Mouse (Mus musculus) liver, adult (tissue): ENCODE data around the gene Mmp24.
"Not testable (repeated sequence)": the region's sequence is repeated elsewhere in the genome, so short reads cannot be mapped to it uniquely, and the experiment has no call there.

Experiments
- GATA4 ChIP-seq: IDR thresholded peaks from 2 replicates; pipeline ENCODE4 v1.6.1; 2014; ENCODE audit warnings: mild to moderate bottlenecking, low read length; ENCODE audit not compliant: insufficient replicate concordance

The Mmp24 gene

DNA sequence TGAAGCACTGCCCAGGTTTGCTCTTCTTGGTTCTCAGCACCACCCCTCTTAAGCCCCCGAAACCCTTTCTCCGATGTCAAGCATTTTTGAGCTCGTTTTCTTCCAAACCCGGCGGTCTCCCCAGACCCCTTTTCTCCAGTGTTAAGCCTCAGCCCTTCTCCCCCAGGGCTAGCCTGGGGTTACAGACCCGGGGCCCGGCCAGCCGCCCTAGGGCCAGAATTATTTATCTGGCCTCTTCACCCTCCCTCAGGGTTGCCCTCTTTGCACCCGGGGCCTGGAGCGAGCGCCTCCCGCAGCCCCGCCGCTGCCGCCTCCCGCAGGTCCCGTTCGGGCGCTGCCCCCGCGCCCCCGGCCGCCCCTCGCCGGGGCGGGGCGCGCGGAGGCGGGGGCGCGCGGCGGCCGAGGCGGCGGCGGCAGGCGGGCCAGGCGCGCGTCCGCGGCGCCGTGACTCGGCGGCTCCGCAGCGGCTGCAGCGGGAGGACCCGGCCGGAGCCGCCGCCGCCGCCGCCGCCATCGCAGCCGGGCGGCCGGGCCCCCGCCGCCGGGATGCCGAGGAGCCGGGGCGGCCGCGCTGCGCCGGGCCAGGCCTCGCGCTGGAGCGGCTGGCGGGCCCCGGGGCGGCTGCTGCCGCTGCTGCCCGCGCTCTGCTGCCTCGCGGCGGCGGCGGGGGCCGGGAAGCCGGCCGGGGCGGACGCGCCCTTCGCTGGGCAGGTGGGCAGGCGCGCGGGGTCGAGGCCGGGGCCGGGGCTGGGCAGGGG, at the start of gene Mmp24:
Gene Mmp24 (plus strand): TSS at position 416 of the 758 bp plus-strand sequence.
- TF ChIP-seq GATA4 = no peak

GRCm38 (mm10) chr2:155726302-155726701, 48.8 kb upstream of the Mmp24 start:
- TF ChIP-seq GATA4 = no peak

GRCm38 (mm10) chr2:155727764-155728395, 47.3 kb upstream of the Mmp24 start:
- no peak for TF ChIP-seq GATA4

GRCm38 (mm10) chr2:155728742-155729141, 46.4 kb upstream of the Mmp24 start:
- no peak for TF ChIP-seq GATA4

- no peak for TF ChIP-seq GATA4
Measured at GRCm38 (mm10) chr2:155729158-155729645, 45.9 kb upstream of the Mmp24 start, which contains the start of gene Edem2. TSS of gene Edem2 (minus strand) at chr2:155729475.

DNA sequence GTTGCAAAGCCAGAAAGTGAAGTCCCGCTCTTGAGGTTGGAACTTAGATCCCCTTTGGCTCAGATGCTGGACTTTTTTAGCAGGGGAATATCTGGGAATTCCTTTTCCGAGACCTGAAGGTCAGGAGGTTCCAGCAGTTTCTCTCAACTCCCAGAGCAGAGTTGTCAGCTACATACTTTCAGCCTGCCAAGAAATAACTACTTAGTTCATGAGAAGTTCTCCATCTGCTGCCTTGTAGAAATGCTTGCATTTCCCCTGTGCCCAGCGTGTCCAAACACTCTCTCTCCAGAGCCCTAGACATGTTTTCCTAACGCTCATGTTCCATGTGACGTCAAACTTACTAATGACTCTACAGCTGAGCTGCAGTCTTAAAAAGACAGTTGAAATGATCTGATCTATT, 40.1 kb upstream of the Mmp24 start:
- no peak for TF ChIP-seq GATA4

DNA sequence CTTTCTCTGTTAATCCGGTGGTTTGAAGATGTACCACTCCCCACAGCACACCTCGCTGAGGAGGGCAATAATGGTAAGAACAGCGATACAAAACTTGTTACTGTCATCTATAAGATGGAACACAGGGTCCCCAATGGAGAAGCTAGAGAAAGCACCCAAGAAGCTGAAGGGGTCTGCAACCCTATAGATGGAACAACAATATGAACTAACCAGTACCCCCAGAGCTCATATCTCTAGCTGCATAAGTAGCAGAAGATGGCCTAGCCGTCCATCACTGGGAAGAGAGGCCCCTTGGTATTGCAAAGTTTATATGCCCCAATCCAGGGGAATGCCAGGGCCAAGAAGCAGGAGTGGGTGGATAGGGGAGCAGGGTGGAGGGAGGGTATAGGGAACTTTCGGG, 39.4 kb upstream of the Mmp24 start, which contains the start of gene Gm17581:
Gene Gm17581 (minus strand): TSS at position 101 of the 400 bp plus-strand sequence.
- not testable (repeated sequence) for TF ChIP-seq GATA4

DNA sequence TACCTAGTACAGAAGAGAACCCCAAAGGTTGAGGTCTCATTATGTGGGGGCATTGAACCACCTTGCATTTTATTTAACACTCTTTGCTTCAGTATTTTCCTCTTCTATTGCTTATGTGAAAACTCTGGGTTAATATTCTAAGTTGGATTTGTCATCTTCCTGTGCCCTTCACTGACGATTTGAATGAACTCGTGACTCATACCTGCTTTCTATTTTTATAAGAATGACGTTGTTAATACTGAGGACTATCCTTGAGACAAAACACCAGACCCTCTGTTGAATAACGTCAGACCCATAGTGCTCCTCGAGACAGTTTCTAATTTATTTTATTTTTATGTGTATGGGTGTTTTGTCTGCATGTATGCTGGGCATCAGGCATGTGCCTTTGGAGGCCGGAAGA, 38.2 kb upstream of the Mmp24 start:
- TF ChIP-seq GATA4 = no peak

DNA sequence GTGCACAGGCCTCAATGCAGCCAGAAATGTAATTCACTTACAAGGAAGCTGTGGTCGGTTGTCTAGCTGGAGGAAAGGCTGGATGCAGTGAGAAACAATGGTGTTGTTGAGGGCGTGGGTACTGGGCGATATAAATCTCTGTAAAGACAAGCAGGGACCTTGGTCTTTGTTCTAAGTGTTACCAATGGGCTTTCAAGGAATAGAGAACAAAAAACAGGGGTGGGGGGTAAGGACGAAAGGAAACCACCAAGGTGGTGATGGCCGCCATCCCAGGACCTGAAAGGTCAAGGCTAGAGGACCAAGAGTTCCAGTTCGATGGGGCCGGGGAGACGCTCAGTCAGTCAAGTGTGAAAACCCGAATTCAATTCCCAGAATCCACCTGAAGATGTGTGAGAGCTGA, 37.3 kb upstream of the Mmp24 start:
- no peak for TF ChIP-seq GATA4

DNA sequence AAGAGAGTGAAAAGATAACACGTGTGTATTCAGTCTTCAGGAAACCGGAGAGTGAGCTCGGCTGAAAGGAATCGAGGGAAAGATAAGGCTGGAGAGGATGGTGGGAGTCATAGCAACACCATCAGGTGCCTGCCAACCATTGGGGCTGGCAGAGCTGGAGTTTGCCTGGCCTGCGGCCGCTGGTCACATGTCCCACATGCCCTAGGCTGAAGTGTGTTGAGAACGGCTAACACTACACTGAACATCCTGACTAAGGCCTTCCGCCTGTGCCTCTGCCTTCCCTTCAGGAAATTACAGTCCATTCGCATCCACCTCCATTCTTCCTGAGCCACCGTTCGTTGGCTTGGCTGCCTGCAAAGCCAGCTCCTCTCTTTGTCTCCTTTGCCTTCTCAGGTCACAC, 32.9 kb upstream of the Mmp24 start:
- TF ChIP-seq GATA4 = no peak; the same call in 1 of the 2 replicates

GRCm38 (mm10) chr2:155742931-155743337, 32.2 kb upstream of the Mmp24 start:
- TF ChIP-seq GATA4 = peak; percentile 62; the same call in 1 of the 2 replicates

DNA sequence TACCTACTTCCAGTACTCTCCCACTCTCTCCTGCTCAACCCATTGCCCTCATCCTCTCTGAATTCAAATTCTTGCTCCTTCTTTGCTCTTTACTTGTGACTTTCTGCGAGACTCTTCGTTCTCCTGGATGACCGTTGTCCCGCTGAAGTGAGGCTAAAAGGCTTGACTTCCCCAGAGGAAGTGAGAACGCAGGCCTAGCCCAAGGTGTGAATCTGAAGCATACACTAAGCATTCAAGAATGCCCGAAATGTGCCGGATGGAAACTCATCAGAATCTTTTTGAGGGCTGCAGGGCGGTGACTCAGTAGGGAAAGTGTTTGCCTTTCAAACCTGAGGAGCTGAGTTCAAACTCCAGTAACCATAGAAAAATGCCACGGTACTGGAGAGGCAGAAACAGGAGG, 31.8 kb upstream of the Mmp24 start:
- TF ChIP-seq GATA4 = no peak

- no peak for TF ChIP-seq GATA4
Measured at GRCm38 (mm10) chr2:155745487-155745886, 29.7 kb upstream of the Mmp24 start.

DNA sequence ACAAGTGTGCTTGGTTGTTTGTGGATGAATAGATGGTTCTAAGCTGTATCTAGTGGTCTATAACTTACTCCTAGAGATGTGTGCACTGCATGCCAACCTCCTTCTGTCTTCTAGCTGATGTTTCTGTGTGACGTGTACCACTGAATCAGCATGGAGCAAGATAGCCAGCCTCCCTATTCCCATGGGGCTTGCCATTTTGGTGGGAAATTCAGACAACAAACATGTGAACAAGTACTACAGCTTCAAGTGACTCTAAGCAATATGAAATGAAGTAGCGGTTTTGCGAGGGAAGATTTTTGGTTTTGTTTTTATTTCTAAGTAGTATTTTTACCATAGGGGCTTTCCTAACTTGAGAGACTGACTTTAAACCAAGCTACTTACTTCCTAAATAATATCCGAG, 25.7 kb upstream of the Mmp24 start:
- TF ChIP-seq GATA4 = no peak

GRCm38 (mm10) chr2:155751014-155751786, 23.9 kb upstream of the Mmp24 start, which contains the start of gene Procr:
TSS of gene Procr (plus strand) at chr2:155751117.
- TF ChIP-seq GATA4 = peak; percentile 33; the same call in 1 of the 2 replicates
